Mouse (Mus musculus): ENCODE data around the gene Btbd35f19. TPM values are rescaled to one million over a fixed set of nuclear protein-coding genes. Genes with fewer than 3 reads are reported as not detected.
"Not testable (repeated sequence)": the region's sequence is repeated elsewhere in the genome, so short reads cannot be mapped to it uniquely, and the experiment has no call there.

Btbd35f19 gene
- not detected for total RNA-seq (2021)

DNA sequence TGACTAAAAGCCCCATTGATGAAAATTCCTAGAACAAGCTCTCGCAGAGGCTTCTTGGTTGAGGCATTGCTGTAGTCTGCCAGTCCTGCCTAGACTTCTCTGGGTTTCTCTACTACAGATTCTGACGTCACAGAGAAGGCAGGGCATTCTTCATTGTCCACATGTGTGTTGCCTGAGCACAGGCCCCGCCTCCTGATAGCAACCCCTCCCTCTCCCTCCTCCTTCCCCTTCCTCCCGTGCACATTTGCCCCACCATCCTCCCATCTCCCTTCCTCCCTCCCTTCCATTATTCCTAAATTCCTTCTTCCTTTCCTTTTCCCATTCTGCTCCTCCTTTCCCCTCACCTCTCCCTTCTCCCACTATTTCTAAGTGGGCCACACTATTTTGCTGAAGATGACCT, at the start of gene Btbd35f19:
TSS of gene Btbd35f19 (minus strand) at position 101 of the 400 bp plus-strand sequence.
- not testable (repeated sequence) for DNase-seq

DNA sequence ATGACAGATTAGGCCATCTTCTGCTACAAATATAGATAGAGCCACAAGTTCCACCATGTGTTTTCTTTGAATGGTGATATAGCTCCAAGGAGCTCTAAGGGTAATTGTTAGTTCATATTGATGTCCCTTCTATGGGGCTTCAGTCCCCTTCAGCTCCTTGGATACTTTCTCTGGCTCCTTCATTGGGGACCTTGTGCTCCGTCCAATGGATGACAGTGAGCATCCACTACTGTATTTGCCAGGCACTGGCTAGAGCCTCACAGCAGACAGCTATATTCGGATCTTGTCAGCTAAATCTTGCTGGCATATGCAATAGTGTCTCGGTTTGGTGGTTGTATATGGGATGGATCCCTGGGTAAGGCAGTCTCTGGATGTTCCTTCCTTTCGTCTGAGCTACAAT, 41.8 kb downstream of the Btbd35f19 start:
- not testable (repeated sequence) for DNase-seq

DNA sequence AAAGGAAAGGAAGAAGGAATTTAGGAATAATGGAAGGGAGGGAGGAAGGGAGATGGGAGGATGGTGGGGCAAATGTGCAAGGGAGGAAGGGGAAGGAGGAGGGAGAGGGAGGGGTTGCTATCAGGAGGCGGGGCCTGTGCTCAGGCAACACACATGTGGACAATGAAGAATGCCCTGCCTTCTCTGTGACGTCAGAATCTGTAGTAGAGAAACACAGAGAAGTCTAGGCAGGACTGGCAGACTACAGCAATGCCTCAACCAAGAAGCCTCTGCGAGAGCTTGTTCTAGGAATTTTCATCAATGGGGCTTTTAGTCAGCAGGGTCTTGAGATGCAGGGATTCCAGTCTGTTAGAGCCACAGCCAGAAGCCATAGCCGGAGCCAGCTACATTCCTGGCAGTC, 47.6 kb downstream of the Btbd35f19 start, which contains the start of gene Btbd35f26:
TSS of gene Btbd35f26 (plus strand) at position 301 of the 400 bp plus-strand sequence.
- DNase-seq, result not testable (repeated sequence)

Other genes with a start within 250 kb of the Btbd35f19 start
- gene Spin2f, start 130.0 kb downstream of the Btbd35f19 start, total RNA-seq (2021), result not detected
- not detected for gene Btbd35f26, start 47.5 kb downstream of the Btbd35f19 start, total RNA-seq (2021)
- not detected for gene Gm21883, start 190.4 kb upstream of the Btbd35f19 start, total RNA-seq (2021)
- not detected for gene Spin2e, start 235.0 kb upstream of the Btbd35f19 start, total RNA-seq (2021)

Data from layer of hippocampus, postnatal 36 days (tissue).